Mouse (Mus musculus) megakaryocyte, embryonic 14.5 days (primary cell): ENCODE results near the gene Dtd2.

ENCODE experiments used
- FLI1 ChIP-seq: IDR thresholded peaks from 2 replicates; pipeline ENCODE4 v1.6.1; 2012; ENCODE audit warnings: low read length, inconsistent platforms, mixed read lengths
- GATA1 ChIP-seq: IDR thresholded peaks from 3 replicates; pipeline ENCODE4 v1.6.1; 2012; ENCODE audit warnings: mixed read lengths, low read length, inconsistent platforms, borderline replicate concordance

GRCm38 (mm10) chr12:52012159-52012558 is 5.9 kb upstream of the Dtd2 start:
- TF ChIP-seq GATA1 (no peak), FLI1 (no peak)
